Mouse (Mus musculus) heart, embryonic 15.5 days (tissue): Measurements from ENCODE around the gene Cdh4. TPM values are rescaled to one million over a fixed set of nuclear protein-coding genes. Genes with fewer than 3 reads are reported as not detected.

Experiments used
- ATAC-seq: fragments of 200-750 bp; cut with Nextera tagmentation; replicated peaks from 2 replicates; pipeline ENCODE4 v1.8.0; 2017; ENCODE audit warnings: low read depth, moderate TSS enrichment; ENCODE audit not compliant: insufficient number of reproducible peaks, insufficient read depth, low FRiP score
- H3K27ac ChIP-seq: fragments of 300-500 bp; sonication (generic); 2 replicates; pipeline ENCODE4 v1.5.1; 2015; ENCODE audit warnings: mild to moderate bottlenecking, inconsistent platforms
- H3K27me3 ChIP-seq: fragments of 300-500 bp; sonication (generic); 2 replicates; pipeline ENCODE4 v1.6.1; 2015; ENCODE audit warnings: inconsistent platforms
- H3K36me3 ChIP-seq: fragments of 300-500 bp; sonication (generic); 2 replicates; pipeline ENCODE4 v1.6.1; 2015; ENCODE audit warnings: mild to moderate bottlenecking, inconsistent platforms
- H3K4me1 ChIP-seq: fragments of 300-500 bp; sonication (generic); replicated peaks from 2 replicates; pipeline ENCODE4 v1.6.1; 2015; ENCODE audit warnings: inconsistent platforms
- H3K4me2 ChIP-seq: fragments of 300-500 bp; sonication (generic); 2 replicates; pipeline ENCODE4 v1.6.1; 2015; ENCODE audit warnings: inconsistent platforms, mild to moderate bottlenecking, moderate library complexity
- H3K4me3 ChIP-seq: fragments of 300-500 bp; sonication (generic); 2 replicates; pipeline ENCODE4 v1.5.1; 2015; ENCODE audit warnings: mild to moderate bottlenecking, inconsistent platforms
- H3K9ac ChIP-seq: fragments of 300-500 bp; sonication (generic); 2 replicates; pipeline ENCODE4 v1.6.1; 2015; ENCODE audit warnings: mild to moderate bottlenecking, inconsistent platforms
- H3K9me3 ChIP-seq: fragments of 300-500 bp; sonication (generic); replicated peaks from 2 replicates; pipeline ENCODE4 v1.6.1; 2016; ENCODE audit warnings: inconsistent platforms
- WGBS: fragments of 180-500 bp; shearing (Covaris S2); methylation state at CpG from one replicate; pipeline ENCODE4 v1.1.7; 2015; ENCODE audit warnings: mixed read lengths; 5-methylcytosine and 5-hydroxymethylcytosine counted together
- polyA plus RNA-seq: library from polyadenylated mRNA; unstranded; fragments of >200 nt; fragmentation: Nextera tagmentation; extraction: Ambion mirVana; gene quantifications from 2 replicates; pipeline ENCODE4 v1.2.1, GENCODE M21; 2015

The Cdh4 gene
- polyA plus RNA-seq, 1 experiment from 2014 or later, result 1.4 TPM

- Histone ChIP-seq H3K9me3 (peaks cover 15% of the 10 kb centered on the region), H3K27ac (no peak overlapping the region), H3K4me3 (no peak overlapping the region), H3K9ac (no peak overlapping the region), H3K27me3 (no peaks in the 10 kb centered on the region), H3K36me3 (no peaks in the 10 kb centered on the region), H3K4me1 (no peaks in the 10 kb centered on the region), H3K4me2 (no peak overlapping the region)
- WGBS, result 77% methylated on average over 8 of the region's 8 CpGs
- no peak for ATAC-seq
Measured at GRCm38 (mm10) chr2:179467839-179468445, 25.7 kb downstream of the Cdh4 start.

GRCm38 (mm10) chr2:179476622-179477021, 34.4 kb downstream of the Cdh4 start:
- Histone ChIP-seq H3K36me3 (no peaks in the 10 kb centered on the region), H3K9ac (no peak overlapping the region), H3K4me1 (no peaks in the 10 kb centered on the region), H3K4me2 (no peak overlapping the region), H3K27ac (no peak overlapping the region), H3K27me3 (no peaks in the 10 kb centered on the region), H3K4me3 (no peak overlapping the region), H3K9me3 (no peaks in the 10 kb centered on the region)
- 78% methylated on average over 6 of the region's 6 CpGs for WGBS
- ATAC-seq, result no peak

GRCm38 (mm10) chr2:179480800-179481200, 38.6 kb downstream of the Cdh4 start:
- no peak overlapping the region for H3K27ac ChIP-seq
- H3K9me3 ChIP-seq, result no peaks in the 10 kb centered on the region
- no peak for ATAC-seq
- 70% methylated on average over 5 of the region's 5 CpGs for WGBS
- H3K9ac ChIP-seq, result no peak overlapping the region
- H3K4me1 ChIP-seq, result no peaks in the 10 kb centered on the region
- H3K4me2 ChIP-seq, result no peak overlapping the region
- no peak overlapping the region for H3K4me3 ChIP-seq
- no peaks in the 10 kb centered on the region for H3K27me3 ChIP-seq
- no peaks in the 10 kb centered on the region for H3K36me3 ChIP-seq

GRCm38 (mm10) chr2:179481363-179481762, 39.1 kb downstream of the Cdh4 start:
- H3K4me2 ChIP-seq, result no peak overlapping the region
- ATAC-seq, result no peak
- 89% methylated on average over 10 of the region's 10 CpGs for WGBS
- H3K9me3 ChIP-seq, result no peaks in the 10 kb centered on the region
- no peak overlapping the region for H3K27ac ChIP-seq
- no peaks in the 10 kb centered on the region for H3K4me1 ChIP-seq
- H3K4me3 ChIP-seq, result no peak overlapping the region
- H3K9ac ChIP-seq, result no peak overlapping the region
- no peaks in the 10 kb centered on the region for H3K27me3 ChIP-seq
- H3K36me3 ChIP-seq, result no peaks in the 10 kb centered on the region

GRCm38 (mm10) chr2:179488526-179489139, 46.4 kb downstream of the Cdh4 start:
- no peak overlapping the region for H3K27ac ChIP-seq
- no peaks in the 10 kb centered on the region for H3K36me3 ChIP-seq
- no peaks in the 10 kb centered on the region for H3K27me3 ChIP-seq
- no peaks in the 10 kb centered on the region for H3K4me1 ChIP-seq
- 78% methylated on average over 21 of the region's 21 CpGs for WGBS
- H3K9me3 ChIP-seq, result no peaks in the 10 kb centered on the region
- H3K4me3 ChIP-seq, result no peak overlapping the region
- H3K4me2 ChIP-seq, result no peak overlapping the region
- no peak overlapping the region for H3K9ac ChIP-seq
- no peak for ATAC-seq

GRCm38 (mm10) chr2:179491891-179492290, 49.7 kb downstream of the Cdh4 start:
- no peaks in the 10 kb centered on the region for H3K4me1 ChIP-seq
- H3K9me3 ChIP-seq, result no peaks in the 10 kb centered on the region
- WGBS, result 47% methylated on average over 11 of the region's 11 CpGs
- no peaks in the 10 kb centered on the region for H3K36me3 ChIP-seq
- no peak overlapping the region for H3K27ac ChIP-seq
- no peaks in the 10 kb centered on the region for H3K27me3 ChIP-seq
- no peak overlapping the region for H3K4me3 ChIP-seq
- no peak overlapping the region for H3K4me2 ChIP-seq
- no peak for ATAC-seq
- no peak overlapping the region for H3K9ac ChIP-seq

GRCm38 (mm10) chr2:179494276-179494675, 52.0 kb downstream of the Cdh4 start:
- Histone ChIP-seq H3K36me3 (no peaks in the 10 kb centered on the region), H3K9ac (no peak overlapping the region), H3K4me1 (no peaks in the 10 kb centered on the region), H3K27ac (no peak overlapping the region), H3K27me3 (no peaks in the 10 kb centered on the region), H3K4me2 (no peak overlapping the region), H3K9me3 (no peaks in the 10 kb centered on the region), H3K4me3 (no peak overlapping the region)
- WGBS, result 83% methylated on average over 1 of the region's 1 CpGs
- ATAC-seq, result no peak

- Histone ChIP-seq H3K9ac (no peak overlapping the region), H3K9me3 (no peaks in the 10 kb centered on the region), H3K4me1 (no peaks in the 10 kb centered on the region), H3K4me2 (no peak overlapping the region), H3K27ac (no peak overlapping the region), H3K4me3 (no peak overlapping the region), H3K27me3 (no peaks in the 10 kb centered on the region), H3K36me3 (no peaks in the 10 kb centered on the region)
- 77% methylated on average over 16 of the region's 16 CpGs for WGBS
- no peak for ATAC-seq
Measured at GRCm38 (mm10) chr2:179510439-179510838, 68.2 kb downstream of the Cdh4 start.

- no peak overlapping the region for H3K4me2 ChIP-seq
- H3K4me3 ChIP-seq, result no peak overlapping the region
- WGBS, result 87% methylated on average over 9 of the region's 9 CpGs
- no peaks in the 10 kb centered on the region for H3K9me3 ChIP-seq
- H3K36me3 ChIP-seq, result no peaks in the 10 kb centered on the region
- no peaks in the 10 kb centered on the region for H3K27me3 ChIP-seq
- no peak for ATAC-seq
- H3K9ac ChIP-seq, result no peak overlapping the region
- H3K27ac ChIP-seq, result no peak overlapping the region
- no peaks in the 10 kb centered on the region for H3K4me1 ChIP-seq
Measured at GRCm38 (mm10) chr2:179516559-179516958, 74.3 kb downstream of the Cdh4 start.

- no peak overlapping the region for H3K27ac ChIP-seq
- 57% methylated on average over 14 of the region's 14 CpGs for WGBS
Measured at GRCm38 (mm10) chr2:179518456-179519032, 76.3 kb downstream of the Cdh4 start.

GRCm38 (mm10) chr2:179519161-179519560, 76.9 kb downstream of the Cdh4 start:
- ATAC-seq, result no peak
- Histone ChIP-seq H3K9ac (no peak overlapping the region), H3K9me3 (no peaks in the 10 kb centered on the region), H3K27ac (no peak overlapping the region), H3K27me3 (0 out of 2 replicates have a peak, but pooled peaks cover 4% of the 10 kb centered on the region), H3K4me2 (no peak overlapping the region), H3K4me1 (no peaks in the 10 kb centered on the region), H3K4me3 (no peak overlapping the region), H3K36me3 (no peaks in the 10 kb centered on the region)
- WGBS, result 80% methylated on average over 7 of the region's 7 CpGs

More at GRCm38 (mm10) chr2:179518456-179519032, 76.3 kb downstream of the Cdh4 start:
- Histone ChIP-seq H3K9ac (no peak overlapping the region), H3K4me1 (no peaks in the 10 kb centered on the region), H3K9me3 (no peaks in the 10 kb centered on the region), H3K36me3 (no peaks in the 10 kb centered on the region), H3K4me3 (no peak overlapping the region), H3K27me3 (0 out of 2 replicates have a peak, but pooled peaks cover 4% of the 10 kb centered on the region), H3K4me2 (no peak overlapping the region)
- no peak for ATAC-seq

GRCm38 (mm10) chr2:179519931-179520330, 77.7 kb downstream of the Cdh4 start:
- no peaks in the 10 kb centered on the region for H3K9me3 ChIP-seq
- ATAC-seq, result no peak
- 0 out of 2 replicates have a peak, but pooled peaks cover 4% of the 10 kb centered on the region for H3K27me3 ChIP-seq
- no peak overlapping the region for H3K9ac ChIP-seq
- WGBS, result 49% methylated on average over 7 of the region's 7 CpGs
- no peak overlapping the region for H3K4me3 ChIP-seq
- H3K4me2 ChIP-seq, result no peak overlapping the region
- H3K4me1 ChIP-seq, result no peaks in the 10 kb centered on the region
- no peaks in the 10 kb centered on the region for H3K36me3 ChIP-seq
- no peak overlapping the region for H3K27ac ChIP-seq
